24 mouse cellular contexts compared by ENCODE assay signal in genomic region chr12:113355132-113355531, GRCm38 (mm10).
DNase-seq lines count a peak whose midpoint lies in the region; ATAC-seq lines count a peak whose summit lies in the region.
"Had no signal": no experiment of that assay in that cellular context is flagged by ENCODE, and none has a peak within 500 bp of the region (broad histone marks: within the 10 kb centered on the region; RNA-seq: fewer than 3 reads in every experiment).

No protein-coding gene starts in this region.

- no peak overlapping the region for H3K4me2 ChIP-seq in hindbrain, embryonic 12.5 days (replicated peaks)
- H3K4me2 ChIP-seq in limb, embryonic 11.5 days (ENCODE audit: low read depth, severe bottlenecking) = no peak overlapping the region
- H3K4me2 ChIP-seq: forebrain, embryonic 12.5 days; liver, embryonic 12.5 days; midbrain, embryonic 12.5 days; neural tube, embryonic 15.5 days had no signal

- no peaks in the 10 kb centered on the region for H3K4me1 ChIP-seq in hindbrain, embryonic 10.5 days (replicated peaks)
- H3K4me1 ChIP-seq in hindbrain, embryonic 12.5 days = no peaks in the 10 kb centered on the region
- peaks cover 4% of the 10 kb centered on the region; the same call in 1 of the 2 replicates for H3K4me1 ChIP-seq in limb, embryonic 11.5 days (ENCODE audit: control insufficient read depth, insufficient read depth, low read length)
- H3K4me1 ChIP-seq: forebrain, embryonic 12.5 days; heart, embryonic 10.5 days; liver, embryonic 12.5 days; midbrain, embryonic 12.5 days; neural tube, embryonic 15.5 days had no signal

- no peak overlapping the region for H3K27ac ChIP-seq in hindbrain, embryonic 10.5 days
- H3K27ac ChIP-seq in hindbrain, embryonic 12.5 days = no peak overlapping the region
- H3K27ac ChIP-seq in limb, embryonic 11.5 days (replicated peaks; ENCODE audit: low read depth, low read length) = no peak overlapping the region; the same call in 1 of the 2 replicates
- H3K27ac ChIP-seq: forebrain, embryonic 12.5 days; heart, embryonic 10.5 days; layer of hippocampus, adult 2 months; liver, embryonic 12.5 days; midbrain, embryonic 12.5 days; neural tube, embryonic 15.5 days had no signal

- WGBS in hindbrain, embryonic 10.5 days = 69% methylated on average over 2 of the region's 2 CpGs
- WGBS in hindbrain, embryonic 12.5 days = 65% methylated on average over 2 of the region's 2 CpGs
- WGBS in limb, embryonic 11.5 days = 28% methylated on average over 2 of the region's 2 CpGs

- 0 out of 2 replicates have a peak, but pooled peaks cover 2% of the 10 kb centered on the region for H3K9me3 ChIP-seq in hindbrain, embryonic 10.5 days
- no peaks in the 10 kb centered on the region for H3K9me3 ChIP-seq in hindbrain, embryonic 12.5 days (replicated peaks)
- H3K9me3 ChIP-seq in limb, embryonic 11.5 days (ENCODE audit: control insufficient read depth, low read length) = no peaks in the 10 kb centered on the region
- H3K9me3 ChIP-seq: forebrain, embryonic 12.5 days; heart, embryonic 10.5 days; liver, embryonic 12.5 days; midbrain, embryonic 12.5 days; neural tube, embryonic 15.5 days had no signal

- H3K9ac ChIP-seq in hindbrain, embryonic 12.5 days = no peak overlapping the region
- H3K9ac ChIP-seq in limb, embryonic 11.5 days (ENCODE audit: low read length) = no peak overlapping the region
- H3K9ac ChIP-seq: forebrain, embryonic 12.5 days; liver, embryonic 12.5 days; midbrain, embryonic 12.5 days; neural tube, embryonic 15.5 days had no signal

- no peaks in the 10 kb centered on the region for H3K27me3 ChIP-seq in hindbrain, embryonic 10.5 days (ENCODE audit: insufficient read depth, poor library complexity, severe bottlenecking)
- H3K27me3 ChIP-seq in hindbrain, embryonic 12.5 days = no peaks in the 10 kb centered on the region
- no peaks in the 10 kb centered on the region for H3K27me3 ChIP-seq in limb, embryonic 11.5 days (ENCODE audit: control insufficient read depth, insufficient read depth, low read length)
- H3K27me3 ChIP-seq: forebrain, embryonic 12.5 days; liver, embryonic 12.5 days; midbrain, embryonic 12.5 days; neural tube, embryonic 15.5 days had no signal

- no peaks in the 10 kb centered on the region for H3K36me3 ChIP-seq in hindbrain, embryonic 10.5 days
- H3K36me3 ChIP-seq in hindbrain, embryonic 12.5 days = no peaks in the 10 kb centered on the region
- H3K36me3 ChIP-seq in limb, embryonic 11.5 days (ENCODE audit: control insufficient read depth, insufficient read depth, low read length) = no peaks in the 10 kb centered on the region
- H3K36me3 ChIP-seq: forebrain, embryonic 12.5 days; heart, embryonic 10.5 days; liver, embryonic 12.5 days; midbrain, embryonic 12.5 days; neural tube, embryonic 15.5 days had no signal

- H3K4me3 ChIP-seq in hindbrain, embryonic 10.5 days = no peak overlapping the region
- no peak overlapping the region for H3K4me3 ChIP-seq in hindbrain, embryonic 12.5 days
- no peak overlapping the region for H3K4me3 ChIP-seq in limb, embryonic 11.5 days (ENCODE audit: low read depth, low read length)
- H3K4me3 ChIP-seq: forebrain, embryonic 12.5 days; heart, embryonic 10.5 days; layer of hippocampus, adult 2 months; liver, embryonic 12.5 days; midbrain, embryonic 12.5 days; neural tube, embryonic 15.5 days had no signal

- ATAC-seq in hindbrain, embryonic 12.5 days (ENCODE audit: low FRiP score) = no peak
- ATAC-seq in limb, embryonic 11.5 days (ENCODE audit: insufficient number of reproducible peaks, low FRiP score, low TSS enrichment, low read depth) = peak; percentile 71
- ATAC-seq: hindbrain, embryonic 16.5 days; liver, embryonic 12.5 days had no signal

- DNase-seq in hindbrain, embryonic 10.5 days (ENCODE audit: low spot score) = peak; percentile 2
- DNase-seq in NIH3T3 (ENCODE audit: low read depth) = peak; percentile 29
- DNase-seq in limb, embryonic 11.5 days (ENCODE audit: low spot score) = peak; percentile 38
- DNase-seq in testis, postnatal 14 days (ENCODE audit: low spot score) = peak; percentile 2
- DNase-seq in frontal cortex, postnatal 14 days (ENCODE audit: low spot score in 2 of 2) = no peak
- DNase-seq in kidney, postnatal 36 days = no peak
- DNase-seq: adrenal gland, postnatal 10 days; cerebellum, adult 2 months; cerebellum, postnatal 25 days; gastrocnemius, postnatal 10 days; heart, postnatal 4 days; kidney, adult 2 months; kidney, postnatal 14 days; lung, adult 2 months; lung, postnatal 14 days; right cerebral cortex, adult 18-20 months had no signal

Comparison
In these comparisons a context has a peak if more than half of its experiments do, and no peak if none do; other contexts are left out.
1. DNase-seq: peak in hindbrain, embryonic 10.5 days (single experiment), NIH3T3 (single experiment), limb, embryonic 11.5 days (single experiment) and testis, postnatal 14 days (single experiment); none in frontal cortex, postnatal 14 days (0 of 2) and kidney, postnatal 36 days (0 of 2).